Mouse (Mus musculus): ENCODE data around the gene Arsb.

Arsb gene

DNA sequence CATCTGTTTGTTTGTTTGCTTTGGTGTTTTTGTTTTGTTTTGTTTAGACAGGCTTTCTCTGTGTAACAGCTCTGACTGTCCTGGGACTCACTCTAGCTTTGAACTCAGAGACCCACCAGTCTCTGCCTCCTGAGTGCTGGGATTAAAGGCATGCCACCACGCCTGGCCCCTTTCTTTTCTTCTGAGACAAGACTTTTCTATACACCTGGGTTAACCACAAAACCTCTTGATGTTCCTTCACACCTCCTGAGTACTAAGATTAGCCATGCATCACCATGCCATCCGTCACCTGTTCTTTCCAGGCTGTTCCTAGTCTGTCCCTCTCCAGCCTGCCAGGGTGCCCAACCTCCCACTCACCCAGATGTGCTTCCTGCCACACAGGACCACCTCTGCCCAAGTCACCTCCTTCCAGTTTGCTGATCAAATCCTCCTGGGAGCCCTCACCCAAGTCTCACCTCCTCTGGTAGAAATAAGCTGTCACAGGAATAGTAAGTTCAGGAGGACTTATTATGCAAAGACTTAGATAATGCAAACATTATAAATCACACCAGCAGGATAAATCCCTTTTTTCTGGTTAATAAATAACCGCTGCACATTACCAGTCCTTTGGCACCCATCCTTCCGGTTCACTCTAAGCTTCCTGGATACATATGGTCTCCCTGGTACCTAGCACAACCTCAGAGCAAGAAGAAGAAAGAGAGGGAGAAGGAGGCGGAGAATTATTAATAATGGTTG, 150.6 kb downstream of the Arsb start:
- DNase-seq (ENCODE audit: low spot score in 2 of 2), result no peak

GRCm38 (mm10) chr13:93922566-93922910, 151.1 kb downstream of the Arsb start:
- DNase-seq (ENCODE audit: low spot score in 2 of 2), result peak; percentile 32 to 69

DNA sequence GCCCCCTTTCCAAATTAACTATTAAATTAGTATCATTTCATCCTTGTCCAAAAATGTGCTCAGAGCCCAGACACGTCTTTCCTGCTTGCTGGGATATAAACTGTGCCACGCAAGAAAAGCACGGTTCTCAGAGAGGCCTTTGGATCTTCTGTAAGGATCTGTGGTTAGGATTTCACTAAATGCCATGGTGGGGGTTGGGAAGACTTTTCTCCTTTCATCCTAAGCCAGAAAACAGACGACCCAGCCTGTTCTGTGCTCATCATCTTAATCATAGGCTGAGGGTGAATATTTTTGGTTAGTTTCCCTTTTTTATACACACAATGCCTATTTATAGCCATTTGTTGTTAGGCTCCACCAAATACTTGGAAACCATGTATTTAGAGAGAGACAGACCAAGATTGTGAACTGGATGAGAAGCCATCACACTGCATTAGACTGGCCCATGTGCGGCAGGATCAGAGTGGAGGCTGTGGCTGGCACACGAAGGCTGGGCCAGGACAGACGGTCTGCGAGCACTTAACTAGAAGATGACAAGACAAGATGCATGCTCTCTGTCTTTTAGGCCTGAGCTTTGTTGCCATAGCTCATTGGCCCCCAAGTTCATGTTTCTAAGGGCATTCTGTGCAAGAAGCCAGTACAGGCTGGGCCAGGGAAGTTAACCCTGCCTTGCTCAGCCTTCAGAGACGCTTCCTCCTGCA, 153.5 kb downstream of the Arsb start:
- DNase-seq (ENCODE audit: low spot score in 2 of 2), result no peak

DNA sequence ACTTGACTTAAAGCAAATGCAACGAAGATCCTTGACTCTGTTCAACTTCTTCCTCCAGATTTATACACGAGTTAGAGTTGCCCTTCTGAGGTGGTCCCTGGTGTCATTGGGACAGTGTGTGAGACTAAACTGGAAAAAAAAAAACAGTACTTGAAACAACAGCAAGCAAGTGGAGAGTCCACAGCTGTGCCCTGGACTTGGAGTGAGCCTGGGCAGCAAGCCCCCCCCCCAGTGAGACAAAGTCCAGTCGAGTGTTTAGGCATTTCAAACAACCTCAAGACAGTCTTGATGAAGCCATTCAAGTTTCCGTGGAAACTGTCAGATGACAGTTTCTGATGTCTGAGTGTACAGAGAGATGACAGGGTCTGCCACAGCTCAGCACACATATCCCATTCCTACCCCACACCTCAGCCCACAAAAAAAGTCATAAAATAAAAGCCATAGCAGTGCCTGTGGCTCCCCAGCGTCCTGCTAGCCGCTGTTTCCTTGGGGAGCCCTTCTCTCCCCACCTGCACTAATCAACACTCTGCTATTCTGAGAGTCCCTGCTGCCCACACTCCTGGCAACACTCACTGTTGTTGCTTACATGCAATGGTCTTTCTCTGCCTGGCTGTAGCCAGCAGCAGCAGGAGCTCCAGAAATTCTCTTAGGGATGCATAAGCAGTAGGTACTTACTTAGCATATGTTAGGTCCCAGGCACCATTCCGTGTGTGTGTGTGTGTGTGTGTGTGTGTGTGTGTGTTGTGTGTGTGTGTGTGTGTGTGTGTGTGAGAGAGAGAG, 159.3 kb downstream of the Arsb start:
- no peak for DNase-seq (ENCODE audit: low spot score in 2 of 2)

DNA sequence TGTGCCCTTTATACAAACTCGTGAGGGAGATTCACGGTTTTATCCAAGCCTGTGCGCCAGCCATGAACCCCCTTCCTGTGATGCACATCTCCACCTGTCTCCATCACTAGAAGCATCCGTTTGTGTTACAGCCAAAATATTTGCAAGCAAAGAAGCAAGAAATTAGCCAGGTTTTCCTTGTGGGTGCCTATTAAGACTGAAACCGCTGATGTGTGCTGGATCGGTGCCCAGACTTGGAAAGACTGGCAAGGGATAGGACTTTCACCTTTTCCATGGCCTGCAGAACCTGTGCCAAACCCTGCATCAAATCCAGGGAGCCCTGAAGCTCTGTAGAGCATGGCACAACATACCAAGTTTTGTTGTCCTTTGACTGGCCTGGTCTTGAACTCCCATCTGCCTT, 165.0 kb downstream of the Arsb start:
- no peak for DNase-seq (ENCODE audit: low spot score in 2 of 2)

DNA sequence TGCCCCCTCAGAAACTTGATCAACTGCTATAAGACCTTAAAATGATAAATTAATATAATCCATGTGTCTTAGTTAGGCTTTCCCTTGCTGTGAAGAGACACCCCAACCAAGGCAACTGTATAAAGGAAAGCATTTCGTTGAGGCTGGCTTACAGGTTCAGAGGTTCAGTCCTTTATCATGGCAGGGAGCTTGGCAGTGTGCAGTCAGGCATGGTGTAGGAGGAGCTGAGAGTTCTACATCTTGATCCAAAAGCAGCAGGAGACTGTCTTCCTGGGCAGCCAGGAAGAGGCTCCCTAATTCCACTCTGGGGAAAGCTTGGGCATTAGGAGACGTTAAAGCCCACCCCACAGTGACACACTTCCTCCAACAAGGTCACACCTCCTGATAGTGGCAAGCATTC, 166.7 kb downstream of the Arsb start:
- no peak for DNase-seq (ENCODE audit: low spot score in 2 of 2)

DNA sequence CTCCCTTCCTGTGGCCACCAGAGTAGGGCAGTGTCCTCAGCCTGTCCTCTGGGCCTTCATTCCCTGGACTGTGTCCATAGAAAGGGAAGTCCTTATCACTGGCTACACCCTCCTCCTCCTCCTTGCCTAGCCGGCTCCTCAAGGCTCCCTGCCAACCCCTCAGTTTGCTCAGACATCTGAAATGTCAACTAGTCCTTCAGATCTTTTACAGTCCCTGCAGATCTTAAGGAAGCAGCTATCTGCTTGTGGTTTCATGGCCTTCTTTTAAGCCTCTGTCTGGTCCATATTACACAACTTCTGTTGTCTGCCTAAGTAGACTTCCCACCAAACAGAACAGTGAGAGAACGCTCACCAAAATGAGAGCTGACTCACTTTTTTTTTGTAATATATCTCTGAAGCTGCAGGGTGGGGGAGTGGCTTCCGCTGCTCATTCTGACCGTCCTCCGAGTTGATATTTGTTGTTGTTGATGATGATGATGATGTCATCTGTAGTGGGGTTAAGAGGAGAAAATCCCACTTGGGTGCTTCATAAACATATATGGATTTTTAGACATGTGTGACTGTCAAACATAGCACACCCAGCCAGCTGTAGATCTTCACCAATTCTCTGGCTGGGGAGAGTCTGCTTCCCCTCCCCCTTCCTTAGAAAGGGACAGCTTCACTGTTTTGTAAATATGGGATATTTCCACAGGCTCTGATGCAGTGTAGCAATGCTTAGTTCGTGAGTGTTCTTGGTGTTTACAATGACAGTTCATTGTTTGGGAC, 168.1 kb downstream of the Arsb start:
- DNase-seq (ENCODE audit: low spot score in 2 of 2), result no peak

DNA sequence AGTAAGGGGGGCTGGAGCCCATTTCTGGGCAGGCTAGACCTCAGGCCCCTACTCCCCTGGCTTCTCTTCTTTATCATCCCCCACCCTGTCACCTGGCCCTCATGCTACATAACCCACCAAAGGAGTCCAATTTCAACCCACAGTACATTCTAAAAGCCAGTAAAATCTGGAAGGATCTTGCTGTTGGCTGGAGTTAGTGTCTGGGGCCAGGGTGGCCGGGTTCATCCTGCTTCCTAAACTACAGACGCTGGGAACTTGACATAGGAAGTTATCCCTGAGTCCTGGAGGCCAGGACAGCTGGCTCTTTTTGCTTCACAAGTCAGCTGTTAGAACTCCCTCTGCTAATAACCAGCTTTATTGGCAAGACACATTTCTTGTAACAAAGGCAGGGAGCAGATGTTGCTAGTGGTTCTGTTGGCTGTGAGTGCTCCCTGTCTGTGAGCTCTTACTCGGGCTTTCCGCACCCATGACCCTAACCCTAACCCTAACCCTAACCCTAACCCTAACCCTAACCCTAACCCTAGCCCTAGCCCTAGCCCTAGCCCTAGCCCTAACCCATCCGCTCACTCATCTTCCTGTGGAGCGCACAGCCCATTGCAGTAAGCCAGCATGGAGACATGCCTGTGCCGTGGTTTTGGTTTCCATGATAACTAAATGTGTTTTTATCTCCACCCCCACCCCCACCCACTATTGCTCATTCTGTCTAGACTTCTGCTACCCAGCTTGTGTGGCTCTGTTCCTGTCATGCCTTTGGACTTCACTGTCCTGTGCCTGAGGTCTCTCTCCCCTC, 169.5 kb downstream of the Arsb start:
- no peak for DNase-seq (ENCODE audit: low spot score in 2 of 2)

GRCm38 (mm10) chr13:93950996-93951395, 179.6 kb downstream of the Arsb start:
- no peak for DNase-seq (ENCODE audit: low spot score in 2 of 2)

DNA sequence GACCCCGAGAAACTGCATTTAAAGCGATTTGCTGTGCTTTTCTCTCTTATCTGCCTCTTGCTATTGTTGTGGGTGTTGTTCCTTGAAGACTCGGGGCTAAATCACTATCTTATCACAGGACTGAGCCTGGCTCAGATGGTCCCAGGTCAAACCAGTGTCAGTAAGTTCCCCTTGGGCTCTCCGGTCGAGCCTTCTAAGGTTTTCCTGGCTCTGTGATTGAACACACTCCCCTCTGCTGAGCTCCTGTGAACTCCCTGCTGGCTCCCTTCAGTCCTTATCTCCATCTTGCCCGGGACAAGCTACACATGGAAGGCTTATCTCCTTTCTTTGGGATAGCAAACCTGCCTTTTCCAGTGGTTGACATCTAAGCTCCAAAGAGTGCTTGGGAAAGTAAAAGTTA, 180.1 kb downstream of the Arsb start:
- no peak for DNase-seq (ENCODE audit: low spot score in 2 of 2)

GRCm38 (mm10) chr13:93952466-93952865, 181.0 kb downstream of the Arsb start:
- no peak for DNase-seq (ENCODE audit: low spot score in 2 of 2)

DNA sequence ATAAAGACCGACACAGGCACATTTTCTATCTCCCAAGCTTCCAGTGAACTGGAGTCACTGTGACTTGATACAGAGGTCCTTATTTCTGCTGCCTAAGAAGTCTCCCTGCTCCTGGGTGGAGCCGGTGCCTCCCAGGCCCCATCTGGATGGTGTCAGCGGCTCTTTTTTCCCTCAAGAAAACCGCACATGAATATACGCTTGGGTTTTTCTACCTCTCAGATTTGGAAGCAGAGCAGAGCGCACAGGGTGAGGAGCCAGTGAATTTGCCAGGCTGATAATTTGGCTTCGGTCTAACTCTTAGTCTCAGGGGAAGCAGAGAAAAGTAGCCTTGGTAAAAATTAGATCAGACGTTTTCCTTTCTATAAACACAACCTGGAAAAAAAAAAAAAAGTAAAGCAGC, 186.5 kb downstream of the Arsb start:
- DNase-seq (ENCODE audit: low spot score in 2 of 2), result no peak

DNA sequence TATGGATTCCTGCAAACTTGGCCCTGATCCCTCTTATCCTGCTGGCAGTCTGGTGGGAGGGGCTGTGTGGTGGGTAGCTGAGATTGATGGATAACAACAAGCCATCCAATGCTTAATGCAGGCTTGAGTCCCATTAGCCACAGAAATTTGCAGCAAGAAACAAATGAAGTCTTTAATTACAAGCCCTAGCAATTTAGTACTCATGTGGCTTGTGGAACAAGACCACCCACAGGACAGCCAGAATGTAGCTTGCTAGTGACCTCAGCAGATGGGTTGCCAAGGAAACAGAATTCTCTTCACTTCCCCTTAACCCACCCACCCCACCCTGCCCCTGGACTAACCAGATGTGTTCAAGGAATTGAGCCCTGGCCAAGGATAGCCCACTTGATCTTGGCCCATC, 194.8 kb downstream of the Arsb start:
- no peak for DNase-seq (ENCODE audit: low spot score in 2 of 2)

DNA sequence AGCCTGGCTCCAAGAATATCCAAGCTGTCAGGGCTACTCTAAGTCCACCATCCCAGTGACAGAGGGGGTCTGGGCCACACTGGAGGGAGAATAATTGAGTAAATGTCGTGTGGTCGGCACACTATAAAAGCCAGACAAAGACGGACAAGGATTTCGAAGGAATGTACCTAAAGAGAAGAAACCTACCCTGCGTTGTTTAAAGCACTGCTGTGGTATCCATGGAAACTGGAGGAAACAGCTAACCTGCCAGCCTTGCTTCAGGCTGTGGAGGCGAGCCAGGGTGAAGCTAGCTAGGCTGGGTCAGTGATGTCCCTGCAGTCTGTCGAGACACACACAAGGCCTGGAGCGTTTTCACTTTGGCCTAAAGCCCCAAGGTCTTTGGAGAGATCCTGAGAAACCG, 195.7 kb downstream of the Arsb start:
- no peak for DNase-seq (ENCODE audit: low spot score in 2 of 2)

DNA sequence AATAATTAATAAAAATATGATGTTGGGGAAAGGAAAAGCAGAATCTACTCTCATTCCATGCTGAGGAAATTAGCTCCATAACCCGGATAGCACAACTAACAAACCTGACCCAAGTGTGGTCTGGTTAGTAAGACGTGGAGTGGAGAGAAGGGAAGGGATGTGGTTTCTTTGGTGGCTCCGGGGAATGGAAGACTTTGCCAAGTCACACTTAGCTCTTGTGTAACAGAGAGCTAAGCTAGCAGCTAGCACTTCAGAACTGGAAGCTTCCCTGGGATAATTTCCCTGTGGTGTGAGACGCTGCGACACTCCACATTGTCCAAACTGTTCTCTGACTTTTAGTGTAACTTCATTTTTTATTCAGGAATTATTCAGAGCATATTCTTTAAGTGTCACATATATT, 198.7 kb downstream of the Arsb start:
- DNase-seq (ENCODE audit: low spot score in 2 of 2), result no peak

- no peak for DNase-seq (ENCODE audit: low spot score in 2 of 2)
Measured at GRCm38 (mm10) chr13:93972423-93972822, 201.0 kb downstream of the Arsb start.

GRCm38 (mm10) chr13:93975668-93976067, 204.2 kb downstream of the Arsb start:
- no peak for DNase-seq (ENCODE audit: low spot score in 2 of 2)

DNA sequence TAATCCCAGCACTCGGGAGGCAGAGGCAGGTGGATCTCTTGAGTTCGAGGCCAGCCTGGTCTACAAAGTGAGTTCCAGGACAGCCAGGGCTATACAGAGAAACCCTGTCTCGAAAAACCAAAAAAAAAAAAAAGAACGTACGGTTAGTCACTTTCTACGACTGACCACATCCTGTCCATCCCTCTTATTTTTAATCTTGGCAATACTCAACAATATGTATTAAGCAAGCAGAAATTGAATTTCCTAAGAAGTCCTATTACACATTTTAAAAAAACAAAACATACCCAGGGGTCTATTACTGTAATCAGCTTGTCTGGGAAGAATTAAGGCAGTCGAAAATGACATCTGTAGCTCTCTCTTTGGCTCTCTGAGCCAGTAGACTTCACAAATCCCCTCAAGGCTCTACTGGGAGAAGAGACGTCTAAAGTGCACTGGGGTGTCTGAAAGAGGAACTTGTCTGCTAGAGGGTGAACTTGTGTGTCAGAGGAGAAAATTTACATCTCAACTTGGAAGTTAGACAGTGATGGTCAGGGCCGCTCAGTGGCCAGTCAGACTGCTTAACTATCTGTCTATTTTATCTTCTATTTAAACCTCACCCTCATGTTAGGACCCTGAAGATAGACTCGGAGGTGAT, 205.6 kb downstream of the Arsb start:
- DNase-seq (ENCODE audit: low spot score in 2 of 2), result no peak

GRCm38 (mm10) chr13:93978703-93979495, 207.5 kb downstream of the Arsb start:
- no peak for DNase-seq (ENCODE audit: low spot score in 2 of 2)

DNA sequence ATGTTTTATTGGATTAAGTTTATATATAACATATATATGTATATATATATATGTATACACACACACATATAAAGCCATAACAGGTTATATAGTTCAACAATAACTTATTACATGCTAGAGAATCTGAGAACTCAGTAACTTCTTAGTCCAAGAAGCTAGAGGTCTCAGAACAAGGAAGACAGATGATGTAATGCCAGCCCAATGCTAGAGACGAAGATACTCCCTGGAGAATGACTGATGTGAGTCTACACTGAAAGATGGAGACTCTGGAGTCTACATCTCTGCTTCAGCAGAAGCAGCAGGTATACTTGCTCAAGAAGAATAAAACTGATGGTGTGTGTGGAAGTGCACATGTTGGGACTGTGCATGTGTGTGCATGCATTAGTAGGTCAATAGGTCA, 208.3 kb downstream of the Arsb start:
- DNase-seq (ENCODE audit: low spot score in 2 of 2), result no peak
